Mouse (Mus musculus) heart, embryonic 15.5 days (tissue): Measurements from ENCODE around the gene Cers6. TPM values are rescaled to one million over a fixed set of nuclear protein-coding genes. Genes with fewer than 3 reads are reported as not detected.
A peak's percentile ranks its signal among the peaks of the same experiment; 100 is the strongest.

ENCODE experiments used
- ATAC-seq: fragments of 200-750 bp; cut with Nextera tagmentation; replicated peaks from 2 replicates; pipeline ENCODE4 v1.8.0; 2017; ENCODE audit warnings: low read depth, moderate TSS enrichment; ENCODE audit not compliant: insufficient number of reproducible peaks, insufficient read depth, low FRiP score
- H3K27ac ChIP-seq: fragments of 300-500 bp; sonication (generic); 2 replicates; pipeline ENCODE4 v1.5.1; 2015; ENCODE audit warnings: mild to moderate bottlenecking, inconsistent platforms
- H3K27me3 ChIP-seq: fragments of 300-500 bp; sonication (generic); 2 replicates; pipeline ENCODE4 v1.6.1; 2015; ENCODE audit warnings: inconsistent platforms
- H3K36me3 ChIP-seq: fragments of 300-500 bp; sonication (generic); 2 replicates; pipeline ENCODE4 v1.6.1; 2015; ENCODE audit warnings: mild to moderate bottlenecking, inconsistent platforms
- H3K4me1 ChIP-seq: fragments of 300-500 bp; sonication (generic); replicated peaks from 2 replicates; pipeline ENCODE4 v1.6.1; 2015; ENCODE audit warnings: inconsistent platforms
- H3K4me2 ChIP-seq: fragments of 300-500 bp; sonication (generic); 2 replicates; pipeline ENCODE4 v1.6.1; 2015; ENCODE audit warnings: inconsistent platforms, mild to moderate bottlenecking, moderate library complexity
- H3K4me3 ChIP-seq: fragments of 300-500 bp; sonication (generic); 2 replicates; pipeline ENCODE4 v1.5.1; 2015; ENCODE audit warnings: mild to moderate bottlenecking, inconsistent platforms
- H3K9ac ChIP-seq: fragments of 300-500 bp; sonication (generic); 2 replicates; pipeline ENCODE4 v1.6.1; 2015; ENCODE audit warnings: mild to moderate bottlenecking, inconsistent platforms
- H3K9me3 ChIP-seq: fragments of 300-500 bp; sonication (generic); replicated peaks from 2 replicates; pipeline ENCODE4 v1.6.1; 2016; ENCODE audit warnings: inconsistent platforms
- WGBS: fragments of 180-500 bp; shearing (Covaris S2); methylation state at CpG from one replicate; pipeline ENCODE4 v1.1.7; 2015; ENCODE audit warnings: mixed read lengths; 5-methylcytosine and 5-hydroxymethylcytosine counted together
- polyA plus RNA-seq: library from polyadenylated mRNA; unstranded; fragments of >200 nt; fragmentation: Nextera tagmentation; extraction: Ambion mirVana; gene quantifications from 2 replicates; pipeline ENCODE4 v1.2.1, GENCODE M21; 2015

The Cers6 gene
- polyA plus RNA-seq, 1 experiment from 2014 or later, result 19.2 TPM

GRCm38 (mm10) chr2:68973753-68974152 is 112.5 kb downstream of the Cers6 start:
- Histone ChIP-seq H3K9ac (no peak overlapping the region), H3K9me3 (peaks cover 5% of the 10 kb centered on the region; the same call in 1 of the 2 replicates), H3K4me1 (peaks cover 3% of the 10 kb centered on the region), H3K27ac (no peak overlapping the region), H3K4me2 (no peak overlapping the region), H3K36me3 (peaks cover 6% of the 10 kb centered on the region), H3K4me3 (no peak overlapping the region), H3K27me3 (no peaks in the 10 kb centered on the region)
- WGBS, result 79% methylated on average over 2 of the region's 2 CpGs
- no peak for ATAC-seq

GRCm38 (mm10) chr2:68975286-68975685 is 114.0 kb downstream of the Cers6 start:
- ATAC-seq, result no peak
- no peak overlapping the region for H3K9ac ChIP-seq
- 80% methylated on average over 6 of the region's 6 CpGs for WGBS
- H3K27me3 ChIP-seq, result no peaks in the 10 kb centered on the region
- no peak overlapping the region for H3K27ac ChIP-seq
- peaks cover 5% of the 10 kb centered on the region for H3K4me1 ChIP-seq
- H3K36me3 ChIP-seq, result no peaks in the 10 kb centered on the region
- H3K9me3 ChIP-seq, result no peaks in the 10 kb centered on the region
- no peak overlapping the region for H3K4me3 ChIP-seq
- H3K4me2 ChIP-seq, result no peak overlapping the region

GRCm38 (mm10) chr2:68975780-68976179 is 114.5 kb downstream of the Cers6 start:
- Histone ChIP-seq H3K9me3 (no peaks in the 10 kb centered on the region), H3K27ac (no peak overlapping the region), H3K4me3 (no peak overlapping the region), H3K9ac (no peak overlapping the region), H3K36me3 (no peaks in the 10 kb centered on the region), H3K4me2 (no peak overlapping the region), H3K27me3 (no peaks in the 10 kb centered on the region), H3K4me1 (peaks cover 5% of the 10 kb centered on the region)
- ATAC-seq, result no peak
- WGBS, result 76% methylated on average over 6 of the region's 6 CpGs

GRCm38 (mm10) chr2:68978244-68978643 is 117.0 kb downstream of the Cers6 start:
- Histone ChIP-seq H3K36me3 (no peaks in the 10 kb centered on the region), H3K4me1 (peaks cover 16% of the 10 kb centered on the region), H3K4me2 (no peak overlapping the region), H3K4me3 (no peak overlapping the region), H3K9ac (no peak overlapping the region), H3K27ac (0 out of 2 replicates have a peak overlapping the region, but pooled peaks have one; percentile 31), H3K9me3 (no peaks in the 10 kb centered on the region), H3K27me3 (no peaks in the 10 kb centered on the region)
- no peak for ATAC-seq
- 68% methylated on average over 9 of the region's 9 CpGs for WGBS

GRCm38 (mm10) chr2:68978660-68979604 is 117.7 kb downstream of the Cers6 start:
- no peaks in the 10 kb centered on the region for H3K36me3 ChIP-seq
- no peak overlapping the region for H3K9ac ChIP-seq
- no peak overlapping the region for H3K4me2 ChIP-seq
- H3K27me3 ChIP-seq, result no peaks in the 10 kb centered on the region
- H3K27ac ChIP-seq, result peak overlapping the region; percentile 31; the same call in 1 of the 2 replicates
- ATAC-seq, result no peak
- WGBS, result 39% methylated on average over 12 of the region's 12 CpGs
- H3K9me3 ChIP-seq, result no peaks in the 10 kb centered on the region
- H3K4me1 ChIP-seq, result peaks cover 23% of the 10 kb centered on the region
- no peak overlapping the region for H3K4me3 ChIP-seq

- Histone ChIP-seq H3K36me3 (no peaks in the 10 kb centered on the region), H3K9me3 (no peaks in the 10 kb centered on the region), H3K27ac (no peak overlapping the region), H3K9ac (no peak overlapping the region), H3K4me3 (no peak overlapping the region), H3K4me2 (no peak overlapping the region), H3K27me3 (no peaks in the 10 kb centered on the region), H3K4me1 (peaks cover 25% of the 10 kb centered on the region)
- no peak for ATAC-seq
- 86% methylated on average over 9 of the region's 9 CpGs for WGBS
Measured at GRCm38 (mm10) chr2:68981302-68981701, 120.1 kb downstream of the Cers6 start.

GRCm38 (mm10) chr2:68981756-68982409 is 120.6 kb downstream of the Cers6 start:
- 71% methylated on average over 11 of the region's 11 CpGs for WGBS
- H3K27ac ChIP-seq, result no peak overlapping the region
- no peak overlapping the region for H3K4me3 ChIP-seq
- H3K4me1 ChIP-seq, result peaks cover 25% of the 10 kb centered on the region
- no peak overlapping the region for H3K4me2 ChIP-seq
- H3K9ac ChIP-seq, result no peak overlapping the region
- no peak for ATAC-seq
- H3K9me3 ChIP-seq, result no peaks in the 10 kb centered on the region
- no peaks in the 10 kb centered on the region for H3K27me3 ChIP-seq
- no peaks in the 10 kb centered on the region for H3K36me3 ChIP-seq

- Histone ChIP-seq H3K27me3 (no peaks in the 10 kb centered on the region), H3K9me3 (no peaks in the 10 kb centered on the region), H3K36me3 (no peaks in the 10 kb centered on the region), H3K4me2 (no peak overlapping the region), H3K27ac (no peak overlapping the region; the same call in 1 of the 2 replicates), H3K4me1 (peaks cover 25% of the 10 kb centered on the region), H3K4me3 (no peak overlapping the region), H3K9ac (no peak overlapping the region)
- WGBS, result 85% methylated on average over 3 of the region's 3 CpGs
- no peak for ATAC-seq
Measured at GRCm38 (mm10) chr2:68982979-68983378, 121.7 kb downstream of the Cers6 start.

- H3K27ac ChIP-seq, result no peak overlapping the region
- no peak overlapping the region for H3K4me2 ChIP-seq
- peaks cover 25% of the 10 kb centered on the region for H3K4me1 ChIP-seq
- no peaks in the 10 kb centered on the region for H3K9me3 ChIP-seq
- H3K4me3 ChIP-seq, result no peak overlapping the region
- no peaks in the 10 kb centered on the region for H3K27me3 ChIP-seq
- no peaks in the 10 kb centered on the region for H3K36me3 ChIP-seq
- H3K9ac ChIP-seq, result no peak overlapping the region
- WGBS, result 46% methylated on average over 3 of the region's 3 CpGs
- no peak for ATAC-seq
Measured at GRCm38 (mm10) chr2:68983431-68983830, 122.2 kb downstream of the Cers6 start.

GRCm38 (mm10) chr2:68989117-68989516 is 127.9 kb downstream of the Cers6 start:
- Histone ChIP-seq H3K4me3 (no peak overlapping the region), H3K4me2 (no peak overlapping the region), H3K4me1 (peaks cover under 1% of the 10 kb centered on the region), H3K27ac (no peak overlapping the region), H3K36me3 (no peaks in the 10 kb centered on the region), H3K27me3 (no peaks in the 10 kb centered on the region), H3K9me3 (no peaks in the 10 kb centered on the region), H3K9ac (no peak overlapping the region)
- 88% methylated on average over 6 of the region's 6 CpGs for WGBS
- no peak for ATAC-seq

GRCm38 (mm10) chr2:68992629-68993028 is 131.4 kb downstream of the Cers6 start:
- no peaks in the 10 kb centered on the region for H3K27me3 ChIP-seq
- H3K4me3 ChIP-seq, result no peak overlapping the region
- no peaks in the 10 kb centered on the region for H3K9me3 ChIP-seq
- H3K4me2 ChIP-seq, result no peak overlapping the region
- peaks cover 4% of the 10 kb centered on the region; the same call in 1 of the 2 replicates for H3K4me1 ChIP-seq
- H3K9ac ChIP-seq, result no peak overlapping the region
- ATAC-seq, result no peak
- no peaks in the 10 kb centered on the region for H3K36me3 ChIP-seq
- no peak overlapping the region for H3K27ac ChIP-seq
- 74% methylated on average over 5 of the region's 5 CpGs for WGBS
